Mouse (Mus musculus) granulocyte monocyte progenitor cell, adult 5-6 weeks (primary cell): ENCODE measurements around the gene Gm21748. TPM values are rescaled to one million over a fixed set of nuclear protein-coding genes. Genes with fewer than 3 reads are reported as not detected.
"Not testable (repeated sequence)": the region's sequence is repeated elsewhere in the genome, so short reads cannot be mapped to it uniquely, and the experiment has no call there.

ENCODE experiments used
- ATAC-seq: replicated peaks from 2 replicates; pipeline ENCODE4 v1.8.0; 2016; ENCODE audit warnings: mild to moderate bottlenecking, moderate TSS enrichment, inconsistent platforms; ENCODE audit not compliant: poor library complexity, severe bottlenecking
- total RNA-seq, 2 experiments: library from RNA; stranded (forward) in 1 of 2; stranded (reverse) in 1 of 2; fragments of 200-712, 200-1000 nt in 1 of 2; fragments of >200 nt in 1 of 2; fragmentation: Nextera tagmentation in 1 of 2; gene quantifications; 2 replicates each; pipeline ENCODE4 v1.2.3; 2014 to 2017

Gene Gm21748
- total RNA-seq (2014; fragmentation: Nextera tagmentation) (not detected in 2 replicates), total RNA-seq (2017) (not detected in 2 replicates)

- not testable (repeated sequence) for ATAC-seq
Measured at GRCm38 (mm10) chrY:90839077-90839476, at the start of gene Gm21748. Gm21748 (minus strand) TSS chrY:90839177.

Other genes starting within 250 kb of the Gm21748 start
- not detected in 2 replicates for gene Gm21860, start 84.4 kb downstream of the Gm21748 start, total RNA-seq (2014; fragmentation: Nextera tagmentation)
- gene Gm21860, start 84.4 kb downstream of the Gm21748 start, total RNA-seq (2017): not detected in 2 replicates
- not detected in 2 replicates for gene Gm47283, start 54.4 kb downstream of the Gm21748 start, total RNA-seq (2014; fragmentation: Nextera tagmentation)
- not detected in 2 replicates for gene Gm47283, start 54.4 kb downstream of the Gm21748 start, total RNA-seq (2017)